Mouse (Mus musculus): ENCODE data around the gene Atp6v1e1. TPM values are rescaled to one million over a fixed set of nuclear protein-coding genes. Genes with fewer than 3 reads are reported as not detected.

The Atp6v1e1 gene
- 193 and 199 TPM in 2 replicates for polyA plus RNA-seq (2015; fragmentation: Nextera tagmentation; extraction: Ambion mirVana)

DNA sequence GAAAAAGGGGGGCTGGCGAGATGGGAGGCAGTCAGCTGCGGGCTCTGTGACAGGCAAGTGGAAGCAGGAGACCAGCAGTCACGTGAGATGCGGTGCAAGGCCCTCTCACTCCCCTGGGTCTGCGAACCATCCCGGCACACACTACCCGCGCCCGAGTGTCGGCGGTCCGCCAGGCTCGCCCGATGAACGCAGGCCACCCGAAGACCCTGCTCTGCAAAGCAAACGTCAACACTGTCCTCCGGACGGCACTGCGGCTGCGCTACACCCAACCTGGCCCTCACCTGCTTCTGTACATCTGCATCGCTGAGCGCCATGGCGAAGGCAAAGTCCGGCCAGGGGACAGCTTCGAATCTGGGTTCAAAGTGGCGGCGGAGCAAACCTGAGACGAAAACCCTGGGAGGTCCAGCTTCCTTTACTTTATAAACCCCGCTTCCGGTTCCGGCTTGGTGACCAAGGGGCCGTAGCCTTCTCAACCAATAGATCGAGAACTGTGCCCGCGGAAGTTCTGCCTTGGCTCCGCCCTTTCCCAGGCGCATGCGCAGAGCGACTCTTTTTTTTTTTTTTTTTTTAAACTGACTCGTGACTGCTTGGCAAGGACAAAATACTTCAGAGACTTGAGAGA is at the start of gene Atp6v1e1:
Atp6v1e1 (minus strand) TSS at position 487 of the 622 bp plus-strand sequence.
- TF ChIP-seq CTCF (IDR thresholded peaks at IDR 0.05; ENCODE audit: low read depth) (no peak), EP300 (IDR thresholded peaks at IDR 0.05; ENCODE audit: low read depth) (peak; percentile 38; the same call in 1 of the 2 replicates)
- Histone ChIP-seq H3K4me2 (ENCODE audit: low read depth, low read length) (peak within 1 kb of the TSS; percentile 84), H3K27me3 (ENCODE audit: insufficient read depth, low read length) (no peaks in the 10 kb centered on the region), H3K4me1 (ENCODE audit: insufficient read depth) (peaks cover 18% of the 10 kb centered on the region), H3K9ac (replicated peaks) (peak within 1 kb of the TSS; percentile 96), H3K9me3 (ENCODE audit: low read length) (no peaks in the 10 kb centered on the region), H3K27ac (ENCODE audit: low read depth) (peak within 1 kb of the TSS; percentile 99), H3K36me3 (replicated peaks; ENCODE audit: insufficient read depth, low read length) (peaks cover 25% of the 10 kb centered on the region), H3K4me3 (ENCODE audit: low read depth, low read length) (peak within 1 kb of the TSS; percentile 100)
- peak; percentile 93 for ATAC-seq
- WGBS (ENCODE audit: insufficient replicate concordance), result under 1% methylated on average over 41 of the region's 41 CpGs
- DNase-seq, result peak; percentile 96

DNA sequence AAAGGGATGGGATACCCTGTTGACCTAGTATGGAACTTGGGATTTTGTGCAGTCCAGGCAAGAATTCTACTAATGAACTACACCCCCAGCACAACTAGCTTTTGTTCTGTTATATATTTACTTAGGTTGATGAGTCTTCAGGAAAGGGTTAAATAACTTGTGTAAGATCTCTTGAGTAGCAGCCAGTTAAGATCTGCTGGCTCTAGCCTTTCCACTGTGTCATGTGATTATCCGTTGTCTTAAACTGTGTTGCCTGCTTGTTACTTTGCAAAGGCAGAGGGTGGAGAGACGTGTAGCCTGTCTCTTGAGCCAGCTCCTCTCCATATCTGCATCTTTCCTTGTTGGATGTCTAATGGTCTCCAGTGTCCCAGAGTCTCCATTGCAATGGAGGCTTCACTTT is 48.7 kb upstream of the Atp6v1e1 start:
- ATAC-seq (no peak), DNase-seq (no peak)
- 83% methylated on average over 2 of the region's 2 CpGs for WGBS (ENCODE audit: insufficient replicate concordance)
- Histone ChIP-seq H3K9me3 (ENCODE audit: low read length) (no peaks in the 10 kb centered on the region), H3K27ac (ENCODE audit: low read depth) (no peak overlapping the region), H3K27me3 (ENCODE audit: insufficient read depth, low read length) (no peaks in the 10 kb centered on the region), H3K4me2 (ENCODE audit: low read depth, low read length) (no peak overlapping the region), H3K9ac (replicated peaks) (no peak overlapping the region), H3K4me3 (ENCODE audit: low read depth, low read length) (no peak overlapping the region), H3K36me3 (replicated peaks; ENCODE audit: insufficient read depth, low read length) (peaks cover 25% of the 10 kb centered on the region), H3K4me1 (ENCODE audit: insufficient read depth) (no peaks in the 10 kb centered on the region)
- TF ChIP-seq CTCF (IDR thresholded peaks at IDR 0.05; ENCODE audit: low read depth) (no peak), EP300 (IDR thresholded peaks at IDR 0.05; ENCODE audit: low read depth) (no peak)

DNA sequence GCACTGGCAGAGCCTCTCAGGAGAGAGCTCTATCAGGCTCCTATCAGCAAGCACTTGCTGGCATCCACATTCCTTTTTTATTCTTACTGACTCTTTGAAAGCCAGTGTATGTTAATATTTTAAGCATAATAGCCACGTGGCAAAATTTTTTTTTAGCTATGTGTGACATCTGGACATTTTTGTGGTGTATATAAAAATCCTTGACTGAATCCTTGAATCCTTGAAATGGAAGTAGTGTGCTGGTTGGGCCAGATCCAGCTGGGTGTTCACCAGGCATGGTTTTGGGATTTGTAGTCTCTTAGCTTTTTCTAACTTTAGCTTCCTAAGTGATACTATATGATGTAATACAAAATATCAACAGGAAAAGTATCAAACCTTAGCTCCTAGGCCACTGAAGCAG is 46.2 kb upstream of the Atp6v1e1 start:
- TF ChIP-seq CTCF (IDR thresholded peaks at IDR 0.05; ENCODE audit: low read depth) (no peak), EP300 (IDR thresholded peaks at IDR 0.05; ENCODE audit: low read depth) (no peak)
- H3K27ac ChIP-seq (ENCODE audit: low read depth), result no peak overlapping the region
- 77% methylated on average over 1 of the region's 1 CpGs for WGBS (ENCODE audit: insufficient replicate concordance)
- H3K4me3 ChIP-seq (ENCODE audit: low read depth, low read length), result no peak overlapping the region
- no peak overlapping the region for H3K9ac ChIP-seq (replicated peaks)
- H3K9me3 ChIP-seq (ENCODE audit: low read length), result no peaks in the 10 kb centered on the region
- ATAC-seq (no peak), DNase-seq (no peak)
- no peak overlapping the region for H3K4me2 ChIP-seq (ENCODE audit: low read depth, low read length)
- H3K4me1 ChIP-seq (ENCODE audit: insufficient read depth), result peaks cover 2% of the 10 kb centered on the region; the same call in 1 of the 2 replicates
- peaks cover 39% of the 10 kb centered on the region for H3K36me3 ChIP-seq (replicated peaks; ENCODE audit: insufficient read depth, low read length)
- H3K27me3 ChIP-seq (ENCODE audit: insufficient read depth, low read length), result no peaks in the 10 kb centered on the region

DNA sequence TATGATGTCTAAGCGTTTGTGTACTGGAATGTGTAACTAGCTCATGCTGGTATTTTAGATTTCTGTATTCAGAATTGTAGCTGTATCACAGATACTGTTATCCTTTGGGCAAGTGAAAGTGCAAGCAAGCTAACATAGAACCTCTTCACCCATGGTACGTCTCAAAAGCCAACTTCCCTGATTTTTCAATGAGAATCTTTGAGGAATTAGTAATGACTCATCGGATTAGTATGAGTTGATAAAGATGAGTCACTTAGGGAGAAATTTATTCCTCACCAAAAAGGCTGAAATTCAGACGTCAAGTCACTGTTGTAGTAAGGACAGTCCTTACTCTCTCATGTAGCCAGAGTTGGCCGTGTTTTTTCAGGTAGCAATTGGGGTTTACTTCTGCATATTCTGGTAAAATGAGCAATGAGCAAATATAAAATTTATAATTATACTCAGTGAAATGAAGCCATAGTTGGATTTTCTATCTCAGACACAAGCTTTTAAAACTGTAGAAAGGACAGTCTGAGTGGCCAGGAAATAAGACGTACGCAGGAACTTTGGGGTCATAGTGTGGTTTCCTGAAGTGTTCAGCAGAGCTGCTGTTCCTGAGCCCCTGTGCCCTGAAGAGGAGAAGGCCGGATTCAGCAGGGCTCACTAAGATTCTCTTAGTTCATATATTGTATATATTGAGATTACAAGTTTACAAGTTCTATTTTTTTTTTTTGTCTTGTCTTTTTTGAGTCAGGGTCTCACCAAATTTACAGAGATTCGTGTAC is 43.6 kb upstream of the Atp6v1e1 start:
- ATAC-seq, result no peak
- Histone ChIP-seq H3K4me1 (ENCODE audit: insufficient read depth) (peaks cover 2% of the 10 kb centered on the region; the same call in 1 of the 2 replicates), H3K4me2 (ENCODE audit: low read depth, low read length) (no peak overlapping the region), H3K36me3 (replicated peaks; ENCODE audit: insufficient read depth, low read length) (peaks cover 50% of the 10 kb centered on the region), H3K4me3 (ENCODE audit: low read depth, low read length) (no peak overlapping the region), H3K9me3 (ENCODE audit: low read length) (no peaks in the 10 kb centered on the region), H3K9ac (replicated peaks) (no peak overlapping the region), H3K27me3 (ENCODE audit: insufficient read depth, low read length) (no peaks in the 10 kb centered on the region), H3K27ac (ENCODE audit: low read depth) (0 out of 2 replicates have a peak overlapping the region, but pooled peaks have one; percentile 6)
- DNase-seq, result no peak
- no peak for TF ChIP-seq EP300 (IDR thresholded peaks at IDR 0.05; ENCODE audit: low read depth)
- TF ChIP-seq CTCF (IDR thresholded peaks at IDR 0.05; ENCODE audit: low read depth), result no peak
- WGBS (ENCODE audit: insufficient replicate concordance), result 58% methylated on average over 9 of the region's 9 CpGs

DNA sequence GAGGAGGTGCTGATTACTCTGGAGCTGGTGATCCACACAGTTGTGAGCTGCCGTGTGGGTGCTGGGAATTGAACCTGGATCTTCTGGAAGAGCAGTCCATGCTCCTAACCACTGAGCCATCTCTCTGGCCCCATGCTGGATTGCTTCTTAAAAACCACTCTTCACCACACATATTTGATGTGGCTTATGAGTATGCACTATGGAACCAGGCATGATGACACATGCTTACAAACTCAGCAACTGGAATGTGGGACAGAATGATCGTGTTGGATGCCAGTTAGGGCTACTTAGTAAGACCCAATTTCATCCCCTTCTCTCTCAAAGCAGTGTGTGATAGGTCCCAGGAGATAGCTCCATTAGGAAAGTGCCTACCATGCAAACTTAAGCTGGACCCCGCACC is 37.5 kb upstream of the Atp6v1e1 start:
- no peak for ATAC-seq
- H3K36me3 ChIP-seq (replicated peaks; ENCODE audit: insufficient read depth, low read length), result peaks cover 54% of the 10 kb centered on the region
- WGBS (ENCODE audit: insufficient replicate concordance), result 93% methylated on average over 3 of the region's 3 CpGs
- H3K4me2 ChIP-seq (ENCODE audit: low read depth, low read length), result no peak overlapping the region
- no peak overlapping the region for H3K9ac ChIP-seq (replicated peaks)
- no peak for DNase-seq
- no peak overlapping the region for H3K4me3 ChIP-seq (ENCODE audit: low read depth, low read length)
- H3K27ac ChIP-seq (ENCODE audit: low read depth), result no peak overlapping the region
- H3K27me3 ChIP-seq (ENCODE audit: insufficient read depth, low read length), result no peaks in the 10 kb centered on the region
- H3K4me1 ChIP-seq (ENCODE audit: insufficient read depth), result 0 out of 2 replicates have a peak, but pooled peaks cover 3% of the 10 kb centered on the region
- no peaks in the 10 kb centered on the region for H3K9me3 ChIP-seq (ENCODE audit: low read length)
- TF ChIP-seq EP300 (IDR thresholded peaks at IDR 0.05; ENCODE audit: low read depth) (no peak), CTCF (IDR thresholded peaks at IDR 0.05; ENCODE audit: low read depth) (no peak)

DNA sequence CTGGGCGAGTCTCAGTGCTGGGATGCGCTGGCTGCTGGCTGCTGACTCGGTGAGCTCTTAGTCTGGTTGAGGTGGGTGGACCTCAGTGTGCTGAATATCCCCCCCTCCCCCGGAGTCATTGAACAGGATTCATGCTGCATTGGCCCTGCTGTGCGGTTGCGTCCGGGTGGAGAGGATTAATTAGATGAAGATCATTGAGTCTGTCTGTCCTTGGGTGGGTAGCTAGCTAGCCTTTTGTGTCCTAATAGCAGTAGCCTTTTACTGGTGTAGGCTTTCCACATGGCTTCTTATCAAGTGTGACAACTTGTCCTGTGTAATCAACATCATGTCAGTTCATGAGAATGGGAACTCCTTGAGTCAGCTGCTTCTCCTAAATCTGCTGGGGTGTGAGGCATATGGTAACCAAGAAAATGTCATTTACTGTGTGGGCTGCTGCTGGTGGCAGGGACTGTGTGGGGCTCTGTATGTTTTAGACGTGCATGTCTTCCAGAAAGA is 35.7 kb upstream of the Atp6v1e1 start:
- no peaks in the 10 kb centered on the region for H3K9me3 ChIP-seq (ENCODE audit: low read length)
- H3K27me3 ChIP-seq (ENCODE audit: insufficient read depth, low read length), result no peaks in the 10 kb centered on the region
- TF ChIP-seq CTCF (IDR thresholded peaks at IDR 0.05; ENCODE audit: low read depth), result no peak
- no peak for TF ChIP-seq EP300 (IDR thresholded peaks at IDR 0.05; ENCODE audit: low read depth)
- no peak overlapping the region for H3K4me3 ChIP-seq (ENCODE audit: low read depth, low read length)
- DNase-seq (no peak), ATAC-seq (no peak)
- 80% methylated on average over 8 of the region's 8 CpGs for WGBS (ENCODE audit: insufficient replicate concordance)
- H3K4me1 ChIP-seq (ENCODE audit: insufficient read depth), result 0 out of 2 replicates have a peak, but pooled peaks cover 3% of the 10 kb centered on the region
- peaks cover 52% of the 10 kb centered on the region for H3K36me3 ChIP-seq (replicated peaks; ENCODE audit: insufficient read depth, low read length)
- no peak overlapping the region for H3K27ac ChIP-seq (ENCODE audit: low read depth)
- no peak overlapping the region for H3K4me2 ChIP-seq (ENCODE audit: low read depth, low read length)
- H3K9ac ChIP-seq (replicated peaks), result no peak overlapping the region

All from liver, postnatal 0 days (tissue).